In genomic region chr1:152589331-152589935, GRCm38 (mm10) we compare ENCODE assay signal across 9 mouse cellular contexts.
DNase-seq lines count a peak whose midpoint lies in the region; ATAC-seq and TF ChIP-seq lines count a peak whose summit lies in the region.
"Had no signal": no experiment of that assay in that cellular context is flagged by ENCODE, and none has a peak within 500 bp of the region (broad histone marks: within the 10 kb centered on the region; RNA-seq: fewer than 3 reads in every experiment).

No protein-coding gene starts in this region.

- intact Hi-C loops in left cerebral cortex, adult 2 months (cut with DNase I): no loop called here

- H3K4me1 ChIP-seq in heart, embryonic 11.5 days (ENCODE audit: control insufficient read depth, insufficient read depth, low read length): peaks cover 35% of the 10 kb centered on the region
- H3K4me1 ChIP-seq in neural tube, embryonic 13.5 days (replicated peaks): peaks cover 36% of the 10 kb centered on the region

- H3K9ac ChIP-seq in heart, embryonic 11.5 days (ENCODE audit: low read depth, low read length): 0 out of 2 replicates have a peak overlapping the region, but pooled peaks have one; percentile 10
- no peak overlapping the region for H3K9ac ChIP-seq in neural tube, embryonic 13.5 days

- H3K4me2 ChIP-seq in heart, embryonic 11.5 days: peak overlapping the region; percentile 54
- H3K4me2 ChIP-seq in neural tube, embryonic 13.5 days: peak overlapping the region; percentile 22; the same call in 1 of the 2 replicates

- no peak for ATAC-seq in heart, embryonic 11.5 days (replicated peaks; ENCODE audit: insufficient number of reproducible peaks, low FRiP score, low TSS enrichment)
- no peak for ATAC-seq in neural tube, embryonic 13.5 days (ENCODE audit: low read depth)

- 25% methylated on average over 9 of the region's 9 CpGs for WGBS in heart, embryonic 11.5 days (ENCODE audit: insufficient replicate concordance)
- WGBS in neural tube, embryonic 13.5 days: 42% methylated on average over 9 of the region's 9 CpGs

- H3K9me3 ChIP-seq in heart, embryonic 11.5 days (replicated peaks; ENCODE audit: control insufficient read depth, low read length): no peaks in the 10 kb centered on the region
- H3K9me3 ChIP-seq in neural tube, embryonic 13.5 days: no peaks in the 10 kb centered on the region

- H3K27ac ChIP-seq in left cerebral cortex, adult 2 months: 0 out of 2 replicates have a peak overlapping the region, but pooled peaks have one; percentile 12
- peak overlapping the region; percentile 78 for H3K27ac ChIP-seq in heart, embryonic 11.5 days (ENCODE audit: low read depth, low read length)
- H3K27ac ChIP-seq in neural tube, embryonic 13.5 days (replicated peaks): peak overlapping the region; percentile 46; the same call in 1 of the 2 replicates

- no peaks in the 10 kb centered on the region for H3K27me3 ChIP-seq in heart, embryonic 11.5 days (ENCODE audit: control insufficient read depth, insufficient read depth, low read length)
- H3K27me3 ChIP-seq in neural tube, embryonic 13.5 days: no peaks in the 10 kb centered on the region

- no peak for DNase-seq in left cerebral cortex, adult 2 months (ENCODE audit: extremely low spot score in 1 of 2, low spot score in 2 of 2)
- DNase-seq in left cerebral cortex, adult 8-10 months (ENCODE audit: low spot score in 2 of 2): no peak
- DNase-seq in cerebellum, adult 9-11 months: peak; percentile 17
- DNase-seq in kidney, postnatal 36 days: peak; percentile 88 to 95
- DNase-seq in thymus, postnatal 14 days: no peak
- DNase-seq in natural killer cell, adult 2 months (ENCODE audit: low spot score in 2 of 2): no peak

- peaks cover 3% of the 10 kb centered on the region for H3K36me3 ChIP-seq in heart, embryonic 11.5 days (ENCODE audit: control insufficient read depth, insufficient read depth, low read length)
- H3K36me3 ChIP-seq in neural tube, embryonic 13.5 days: no peaks in the 10 kb centered on the region
- H3K36me3 ChIP-seq: G1E had no signal

- no peak overlapping the region for H3K4me3 ChIP-seq in left cerebral cortex, adult 2 months
- peak overlapping the region; percentile 4; the same call in 1 of the 2 replicates for H3K4me3 ChIP-seq in heart, embryonic 11.5 days (ENCODE audit: low read depth, low read length)
- H3K4me3 ChIP-seq in neural tube, embryonic 13.5 days: no peak overlapping the region

- no peak for TF ChIP-seq CTCF in left cerebral cortex, adult 2 months (IDR thresholded peaks at IDR 0.05)

Comparison
In these comparisons a context has a peak if more than half of its experiments do, and no peak if none do; other contexts are left out.
1. DNase-seq: peak in cerebellum, adult 9-11 months (single experiment) and kidney, postnatal 36 days (2 of 2); none in left cerebral cortex, adult 2 months (0 of 2), left cerebral cortex, adult 8-10 months (0 of 2), thymus, postnatal 14 days (single experiment) and natural killer cell, adult 2 months (0 of 2).
2. H3K27ac ChIP-seq: peak in every context shown above with its lines; median percentile 78 in heart, embryonic 11.5 days; 46 in neural tube, embryonic 13.5 days; 12 in left cerebral cortex, adult 2 months.